Mouse (Mus musculus) embryonic facial prominence, embryonic 15.5 days (tissue): ENCODE results near the gene Mdh1. TPM values are rescaled to one million over a fixed set of nuclear protein-coding genes. Genes with fewer than 3 reads are reported as not detected.

Experiments
- microRNA-seq: library from miRNA; unstranded; fragments of <30 nt; microRNA quantifications from one replicate; pipeline ENCODE4, GENCODE M21; 2016; ENCODE audit warnings: borderline number of aligned reads
- polyA plus RNA-seq: library from polyadenylated mRNA; unstranded; fragments of >200 nt; fragmentation: Nextera tagmentation; extraction: Ambion mirVana; gene quantifications from 2 replicates; pipeline ENCODE4 v1.2.1, GENCODE M21; 2015

Mdh1 gene
- polyA plus RNA-seq, 1 experiment from 2014 or later, result 394 TPM

Small RNAs within 50 kb of the gene (microRNA-seq; reads per million reads assigned to microRNA genes)
- gene Gm22990, result not detected

Other genes starting within 250 kb of the Mdh1 start
- gene Ugp2, start 201.2 kb downstream of the Mdh1 start, polyA plus RNA-seq, result 92.5 and 92.7 TPM in 2 replicates
- gene Wdpcp, start 132 bp downstream of the Mdh1 start, polyA plus RNA-seq, result 12.7 and 17.3 TPM in 2 replicates